Mouse (Mus musculus) liver, adult 2 months (tissue): ENCODE data around the gene Ntm. TPM values are rescaled to one million over a fixed set of nuclear protein-coding genes. Genes with fewer than 3 reads are reported as not detected.

Source experiments
- DNase-seq: peaks from one replicate; pipeline ENCODE4 v3.0.0-alpha.2; 2011; ENCODE audit warnings: low read depth, low spot score; ENCODE audit errors: extremely low read depth
- H3K27ac ChIP-seq: fragments of 200-500 bp; replicated peaks from 2 replicates; pipeline ENCODE4 v1.5.1; 2012; ENCODE audit warnings: low read depth, mild to moderate bottlenecking, control low read depth, inconsistent platforms, low read length; ENCODE audit not compliant: insufficient read depth
- H3K27me3 ChIP-seq: fragments of 200-500 bp; 2 replicates; pipeline ENCODE4 v1.6.1; 2012; ENCODE audit warnings: mild to moderate bottlenecking, moderate library complexity, low read length, inconsistent platforms; ENCODE audit not compliant: control insufficient read depth, insufficient read depth
- H3K36me3 ChIP-seq: fragments of 200-500 bp; 2 replicates; pipeline ENCODE4 v1.6.1; 2012; ENCODE audit warnings: low read length, inconsistent platforms; ENCODE audit not compliant: control insufficient read depth, insufficient read depth
- H3K4me1 ChIP-seq: fragments of 200-500 bp; 2 replicates; pipeline ENCODE4 v1.6.1; 2011; ENCODE audit warnings: low read length; ENCODE audit not compliant: control insufficient read depth, insufficient read depth
- H3K4me3 ChIP-seq: fragments of 200-500 bp; 2 replicates; pipeline ENCODE4 v1.5.1; 2011; ENCODE audit warnings: low read depth, mild to moderate bottlenecking, control low read depth, low read length, moderate library complexity; ENCODE audit not compliant: insufficient read depth
- H3K79me2 ChIP-seq: fragments of 200-500 bp; 2 replicates; pipeline ENCODE4 v1.6.1; 2012; ENCODE audit warnings: inconsistent platforms, mild to moderate bottlenecking, low read length, moderate library complexity; ENCODE audit not compliant: control insufficient read depth, insufficient read depth
- H3K9ac ChIP-seq: fragments of 200-500 bp; 2 replicates; pipeline ENCODE4 v1.6.1; 2012; ENCODE audit warnings: low read depth, mild to moderate bottlenecking, control low read depth, inconsistent platforms, low read length
- CTCF ChIP-seq: fragments of 200-500 bp; IDR thresholded peaks from 2 replicates; pipeline ENCODE4 v1.5.1; 2011; ENCODE audit warnings: low read depth, low read length, control low read depth
- POLR2A ChIP-seq: fragments of 200-500 bp; IDR thresholded peaks from 2 replicates; pipeline ENCODE4 v1.6.1; 2011; ENCODE audit warnings: low read length, control low read depth; ENCODE audit not compliant: insufficient read depth; ENCODE audit errors: extremely low read depth
- WGBS: fragments of 180-500 bp; shearing (Covaris S2); methylation state at CpG from one replicate; pipeline ENCODE4 v1.1.7; 2018; 5-methylcytosine and 5-hydroxymethylcytosine counted together
- polyA plus RNA-seq: library from polyadenylated mRNA; depleted of rRNA; stranded (reverse); fragments of >200 nt; gene quantifications from 2 replicates; pipeline ENCODE4 v1.2.3, GENCODE M21; 2012
- total RNA-seq: library from RNA; depleted of rRNA; stranded (reverse); fragments of >200 nt; gene quantifications from 2 replicates; pipeline ENCODE4 v1.2.3, GENCODE M21; 2014

Ntm gene
- total and polyA plus RNA-seq, 2 experiments, result 2.1 to 3.2 TPM

GRCm38 (mm10) chr9:29898406-29899054 is 64.4 kb downstream of the Ntm start:
- Histone ChIP-seq H3K79me2 (no peaks in the 10 kb centered on the region), H3K27ac (no peak overlapping the region), H3K4me3 (no peak overlapping the region), H3K4me1 (no peaks in the 10 kb centered on the region), H3K27me3 (no peaks in the 10 kb centered on the region), H3K36me3 (no peaks in the 10 kb centered on the region), H3K9ac (no peak overlapping the region)
- DNase-seq, result no peak
- TF ChIP-seq CTCF, result no peak
- no peak for TF ChIP-seq POLR2A
- WGBS, result 80% methylated on average over 9 of the region's 9 CpGs

DNA sequence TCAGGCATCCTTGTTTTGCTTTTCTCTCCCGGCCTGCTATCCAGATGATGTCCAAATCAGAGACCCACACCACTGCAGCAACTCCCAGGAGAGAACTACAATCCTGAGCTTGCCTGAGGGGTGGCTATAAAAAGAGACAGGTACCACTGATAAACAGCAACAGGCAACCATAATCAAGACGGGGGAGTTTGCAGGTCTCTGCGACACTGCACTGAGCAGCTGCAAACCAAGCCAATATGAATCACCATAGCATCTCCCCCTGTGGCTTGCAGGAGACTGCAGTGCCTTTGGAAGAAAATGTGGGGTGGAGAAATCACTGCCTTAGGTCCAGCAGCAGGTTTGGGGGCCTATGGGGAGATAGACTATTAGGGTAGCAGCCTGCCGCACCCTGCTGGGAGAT is 65.5 kb downstream of the Ntm start:
- H3K79me2 ChIP-seq, result no peaks in the 10 kb centered on the region
- H3K4me3 ChIP-seq, result no peak overlapping the region
- no peaks in the 10 kb centered on the region for H3K4me1 ChIP-seq
- no peak for DNase-seq
- no peak overlapping the region for H3K9ac ChIP-seq
- 76% methylated on average over 4 of the region's 4 CpGs for WGBS
- no peaks in the 10 kb centered on the region for H3K36me3 ChIP-seq
- H3K27ac ChIP-seq, result no peak overlapping the region
- no peaks in the 10 kb centered on the region for H3K27me3 ChIP-seq
- TF ChIP-seq CTCF, result no peak
- TF ChIP-seq POLR2A, result no peak

DNA sequence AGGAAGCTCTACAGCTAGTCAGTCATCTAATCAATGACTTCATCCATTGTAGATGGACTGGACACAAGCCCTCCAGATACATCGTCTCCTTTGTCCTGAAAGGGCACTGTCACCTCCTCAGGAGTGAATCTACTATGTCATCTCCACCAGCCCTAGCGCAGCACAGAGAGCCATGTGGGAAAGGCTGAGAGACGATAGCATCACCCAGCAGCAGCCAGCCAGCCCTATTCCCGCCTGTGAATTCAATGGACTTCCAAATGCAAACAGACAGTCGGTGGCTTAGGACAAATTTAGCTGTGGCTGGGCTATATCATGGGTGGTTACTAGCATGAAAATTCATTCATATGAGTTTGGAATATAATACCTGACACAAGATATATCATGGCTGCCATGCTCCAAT is 70.1 kb downstream of the Ntm start:
- Histone ChIP-seq H3K36me3 (no peaks in the 10 kb centered on the region), H3K79me2 (no peaks in the 10 kb centered on the region), H3K4me3 (no peak overlapping the region), H3K4me1 (no peaks in the 10 kb centered on the region), H3K27ac (no peak overlapping the region), H3K9ac (no peak overlapping the region), H3K27me3 (no peaks in the 10 kb centered on the region)
- DNase-seq, result no peak
- no peak for TF ChIP-seq POLR2A
- no peak for TF ChIP-seq CTCF
- WGBS, result 67% methylated on average over 5 of the region's 5 CpGs

DNA sequence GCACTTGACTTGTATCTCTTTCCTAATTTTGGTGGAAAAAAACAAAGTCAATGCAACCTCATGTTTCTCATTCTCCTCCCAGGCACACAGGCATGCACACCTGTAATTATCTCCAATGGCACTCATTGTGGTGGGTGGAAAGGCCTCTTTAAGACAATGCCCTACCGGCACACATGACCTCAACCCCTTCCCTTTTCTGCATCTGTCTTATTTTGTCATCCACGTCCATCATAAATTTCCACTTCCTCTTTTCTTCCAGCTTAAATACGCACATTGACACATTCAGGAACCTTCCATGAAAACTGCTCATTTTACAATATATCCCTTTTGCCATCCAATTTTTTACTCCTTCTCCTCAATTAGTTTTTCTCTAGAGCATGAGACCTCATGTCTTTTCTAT is 74.2 kb downstream of the Ntm start:
- H3K27me3 ChIP-seq, result no peaks in the 10 kb centered on the region
- no peak overlapping the region for H3K4me3 ChIP-seq
- no peak overlapping the region for H3K9ac ChIP-seq
- WGBS, result 73% methylated on average over 3 of the region's 3 CpGs
- no peak overlapping the region for H3K27ac ChIP-seq
- H3K79me2 ChIP-seq, result no peaks in the 10 kb centered on the region
- H3K4me1 ChIP-seq, result no peaks in the 10 kb centered on the region
- TF ChIP-seq CTCF, result no peak
- no peak for TF ChIP-seq POLR2A
- H3K36me3 ChIP-seq, result no peaks in the 10 kb centered on the region
- DNase-seq, result no peak

DNA sequence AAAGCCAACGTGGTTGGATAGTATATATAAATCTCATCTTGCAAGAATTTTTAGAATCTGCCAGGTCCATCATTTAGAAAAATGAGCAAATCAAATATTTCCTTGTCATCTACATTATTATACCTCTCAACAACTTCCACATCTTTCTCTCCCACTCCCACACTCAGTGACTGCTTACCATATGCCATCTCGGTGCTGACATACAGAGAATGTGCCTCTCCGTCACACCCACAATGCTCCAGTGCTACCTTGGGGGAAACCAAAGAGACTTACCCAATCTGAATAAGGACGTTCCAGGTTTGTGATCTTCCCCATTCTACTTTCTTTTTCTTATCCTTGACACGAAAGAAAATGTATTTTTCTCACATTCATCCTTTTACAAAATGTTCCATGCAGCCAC is 75.0 kb downstream of the Ntm start:
- Histone ChIP-seq H3K27me3 (no peaks in the 10 kb centered on the region), H3K4me1 (no peaks in the 10 kb centered on the region), H3K36me3 (no peaks in the 10 kb centered on the region), H3K79me2 (no peaks in the 10 kb centered on the region), H3K9ac (no peak overlapping the region), H3K4me3 (no peak overlapping the region), H3K27ac (no peak overlapping the region)
- 66% methylated on average over 5 of the region's 5 CpGs for WGBS
- TF ChIP-seq CTCF, result no peak
- TF ChIP-seq POLR2A, result no peak
- no peak for DNase-seq

GRCm38 (mm10) chr9:29884062-29884461 is 78.9 kb downstream of the Ntm start:
- no peak overlapping the region for H3K27ac ChIP-seq
- no peak overlapping the region for H3K4me3 ChIP-seq
- H3K9ac ChIP-seq, result no peak overlapping the region
- TF ChIP-seq POLR2A, result no peak
- TF ChIP-seq CTCF, result no peak
- 85% methylated on average over 3 of the region's 3 CpGs for WGBS
- H3K4me1 ChIP-seq, result no peaks in the 10 kb centered on the region
- H3K79me2 ChIP-seq, result no peaks in the 10 kb centered on the region
- H3K27me3 ChIP-seq, result no peaks in the 10 kb centered on the region
- DNase-seq, result no peak
- no peaks in the 10 kb centered on the region for H3K36me3 ChIP-seq
